Mouse (Mus musculus): Measurements from ENCODE around the gene Ccdc7a. TPM values are rescaled to one million over a fixed set of nuclear protein-coding genes. Genes with fewer than 3 reads are reported as not detected.
"Not testable (repeated sequence)": the region's sequence is repeated elsewhere in the genome, so short reads cannot be mapped to it uniquely, and the experiment has no call there.

Gene Ccdc7a
- not detected in 2 replicates for polyA plus RNA-seq (2015; fragmentation: Nextera tagmentation; extraction: Ambion mirVana)

- ATAC-seq (ENCODE audit: insufficient read depth, low FRiP score); H3K27me3 ChIP-seq (ENCODE audit: control insufficient read depth, insufficient read depth, low read length); H3K36me3 ChIP-seq (ENCODE audit: control insufficient read depth, insufficient read depth, low read length); H3K4me3 ChIP-seq (replicated peaks; ENCODE audit: low read length); H3K9ac ChIP-seq (ENCODE audit: low read length); H3K27ac ChIP-seq (ENCODE audit: low read length); H3K4me2 ChIP-seq (ENCODE audit: low read depth, low read length); H3K9me3 ChIP-seq (replicated peaks; ENCODE audit: control insufficient read depth, low read length); H3K4me1 ChIP-seq (ENCODE audit: control insufficient read depth, insufficient read depth, low read length): not testable (repeated sequence)
- 93% methylated on average over 2 of the region's 11 CpGs for WGBS
Observed at GRCm38 (mm10) chr8:129065417-129065816, at the start of gene Ccdc7a. TSS of gene Ccdc7a (minus strand) at chr8:129065517.

- H3K4me3 ChIP-seq (replicated peaks; ENCODE audit: low read length); H3K27ac ChIP-seq (ENCODE audit: low read length); ATAC-seq (ENCODE audit: insufficient read depth, low FRiP score); H3K4me1 ChIP-seq (ENCODE audit: control insufficient read depth, insufficient read depth, low read length); H3K9ac ChIP-seq (ENCODE audit: low read length); H3K27me3 ChIP-seq (ENCODE audit: control insufficient read depth, insufficient read depth, low read length); H3K4me2 ChIP-seq (ENCODE audit: low read depth, low read length); H3K36me3 ChIP-seq (ENCODE audit: control insufficient read depth, insufficient read depth, low read length); H3K9me3 ChIP-seq (replicated peaks; ENCODE audit: control insufficient read depth, low read length): not testable (repeated sequence)
- 57% methylated on average over 1 of the region's 10 CpGs for WGBS
Observed at GRCm38 (mm10) chr8:129066834-129067233, 1.5 kb upstream of the Ccdc7a start, which contains the start of gene Ccdc7b. TSS of gene Ccdc7b (plus strand) at chr8:129067134.

DNA sequence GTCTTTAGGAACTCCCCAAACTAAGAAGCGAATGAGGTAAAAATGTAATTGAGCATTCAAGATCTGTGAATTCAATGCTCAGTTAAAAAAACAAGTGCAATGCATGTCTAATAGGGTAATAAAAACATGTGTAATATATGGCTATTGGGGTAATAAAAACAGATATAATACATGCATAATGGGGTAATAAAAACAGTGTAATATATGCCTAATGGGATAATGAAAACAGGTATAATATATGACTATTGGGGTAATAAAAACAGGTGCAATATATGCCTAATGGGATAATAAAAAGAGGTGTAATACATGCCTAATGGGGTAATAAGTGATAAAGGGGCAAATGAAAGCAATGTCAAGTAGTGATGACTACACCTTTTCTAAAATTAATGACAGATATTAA is 73.9 kb downstream of the Ccdc7a start:
- 92% methylated on average over 1 of the region's 1 CpGs for WGBS
- H3K36me3 ChIP-seq (ENCODE audit: control insufficient read depth, insufficient read depth, low read length) = no peaks in the 10 kb centered on the region
- ATAC-seq (ENCODE audit: insufficient read depth, low FRiP score) = no peak
- H3K27me3 ChIP-seq (ENCODE audit: control insufficient read depth, insufficient read depth, low read length) = no peaks in the 10 kb centered on the region
- no peaks in the 10 kb centered on the region for H3K9me3 ChIP-seq (replicated peaks; ENCODE audit: control insufficient read depth, low read length)
- no peak overlapping the region for H3K4me3 ChIP-seq (replicated peaks; ENCODE audit: low read length)
- H3K9ac ChIP-seq (ENCODE audit: low read length) = no peak overlapping the region
- H3K4me1 ChIP-seq (ENCODE audit: control insufficient read depth, insufficient read depth, low read length) = no peaks in the 10 kb centered on the region
- H3K4me2 ChIP-seq (ENCODE audit: low read depth, low read length) = no peak overlapping the region
- H3K27ac ChIP-seq (ENCODE audit: low read length) = no peak overlapping the region

- H3K4me2 ChIP-seq (ENCODE audit: low read depth, low read length); H3K27me3 ChIP-seq (ENCODE audit: control insufficient read depth, insufficient read depth, low read length); H3K4me3 ChIP-seq (replicated peaks; ENCODE audit: low read length); H3K4me1 ChIP-seq (ENCODE audit: control insufficient read depth, insufficient read depth, low read length); H3K9ac ChIP-seq (ENCODE audit: low read length); H3K36me3 ChIP-seq (ENCODE audit: control insufficient read depth, insufficient read depth, low read length); H3K9me3 ChIP-seq (replicated peaks; ENCODE audit: control insufficient read depth, low read length); ATAC-seq (ENCODE audit: insufficient read depth, low FRiP score); H3K27ac ChIP-seq (ENCODE audit: low read length): not testable (repeated sequence)
- 80% methylated on average over 11 of the region's 11 CpGs for WGBS
Observed at GRCm38 (mm10) chr8:128948941-128949340, 116.4 kb downstream of the Ccdc7a start.

DNA sequence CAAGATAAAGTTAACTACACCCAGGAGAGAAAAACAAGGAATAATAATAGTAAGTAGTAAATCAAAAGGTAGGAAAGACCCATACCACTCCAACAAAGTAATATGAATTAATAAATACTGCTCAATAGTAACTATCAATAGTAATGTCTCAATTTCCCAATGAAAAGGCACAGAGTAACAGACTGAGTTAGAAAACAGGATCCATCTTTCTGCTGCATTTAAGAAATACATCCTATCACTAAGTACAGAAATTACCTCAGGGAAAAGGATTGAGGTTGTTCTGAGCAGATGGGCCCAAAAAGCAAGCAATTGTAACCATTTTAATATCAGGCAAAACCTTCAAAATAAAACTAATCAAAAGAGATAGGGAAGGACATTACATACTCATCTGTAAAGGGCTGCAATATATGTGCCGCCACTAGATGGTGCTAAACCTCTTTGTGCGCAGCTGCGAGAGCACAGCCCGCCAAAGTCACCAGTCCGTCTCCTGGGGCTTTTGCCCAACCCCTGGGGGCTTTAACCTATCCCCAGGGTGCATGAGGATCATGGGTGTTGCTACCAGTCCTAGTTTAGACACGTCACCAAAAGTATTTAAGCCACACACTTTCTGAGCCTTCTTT is 124.2 kb downstream of the Ccdc7a start:
- not testable (repeated sequence) for H3K9me3 ChIP-seq (replicated peaks; ENCODE audit: control insufficient read depth, low read length); H3K27me3 ChIP-seq (ENCODE audit: control insufficient read depth, insufficient read depth, low read length); H3K36me3 ChIP-seq (ENCODE audit: control insufficient read depth, insufficient read depth, low read length); H3K4me1 ChIP-seq (ENCODE audit: control insufficient read depth, insufficient read depth, low read length); H3K9ac ChIP-seq (ENCODE audit: low read length); H3K27ac ChIP-seq (ENCODE audit: low read length); ATAC-seq (ENCODE audit: insufficient read depth, low FRiP score)
- peak overlapping the region; percentile 35 for H3K4me2 ChIP-seq (ENCODE audit: low read depth, low read length)
- H3K4me3 ChIP-seq (replicated peaks; ENCODE audit: low read length) = 0 out of 2 replicates have a peak overlapping the region, but pooled peaks have one; percentile 5
- under 1% methylated on average over 6 of the region's 6 CpGs for WGBS

- Histone ChIP-seq H3K4me1 (ENCODE audit: control insufficient read depth, insufficient read depth, low read length) (no peaks in the 10 kb centered on the region), H3K27ac (ENCODE audit: low read length) (no peak overlapping the region), H3K27me3 (ENCODE audit: control insufficient read depth, insufficient read depth, low read length) (no peaks in the 10 kb centered on the region), H3K4me2 (ENCODE audit: low read depth, low read length) (no peak overlapping the region), H3K9me3 (replicated peaks; ENCODE audit: control insufficient read depth, low read length) (no peaks in the 10 kb centered on the region), H3K4me3 (replicated peaks; ENCODE audit: low read length) (no peak overlapping the region), H3K9ac (ENCODE audit: low read length) (no peak overlapping the region), H3K36me3 (ENCODE audit: control insufficient read depth, insufficient read depth, low read length) (no peaks in the 10 kb centered on the region)
- 64% methylated on average over 4 of the region's 4 CpGs for WGBS
- no peak for ATAC-seq (ENCODE audit: insufficient read depth, low FRiP score)
Observed at GRCm38 (mm10) chr8:128933446-128933845, 131.9 kb downstream of the Ccdc7a start.

DNA sequence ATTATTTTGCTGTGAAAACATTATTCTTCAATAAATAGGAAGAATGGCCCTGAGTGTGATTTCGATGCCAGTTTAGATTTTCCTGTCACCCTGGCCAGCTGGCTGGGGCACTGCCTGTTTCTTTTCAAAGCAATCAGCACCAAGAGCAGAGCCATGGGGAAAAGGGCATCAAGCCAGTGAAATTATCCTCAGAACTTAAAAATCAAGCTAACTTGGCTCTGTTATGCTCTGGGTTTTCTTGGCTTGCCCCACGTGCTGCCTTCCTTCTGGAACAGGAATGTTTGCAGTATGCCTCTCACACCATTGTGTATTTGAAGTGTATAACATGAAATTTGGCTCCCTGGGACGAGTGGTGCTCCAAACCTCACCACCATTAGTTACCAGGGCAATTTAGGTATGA is 182.6 kb downstream of the Ccdc7a start:
- Histone ChIP-seq H3K4me1 (ENCODE audit: control insufficient read depth, insufficient read depth, low read length) (no peaks in the 10 kb centered on the region), H3K9me3 (replicated peaks; ENCODE audit: control insufficient read depth, low read length) (no peaks in the 10 kb centered on the region), H3K27me3 (ENCODE audit: control insufficient read depth, insufficient read depth, low read length) (no peaks in the 10 kb centered on the region), H3K9ac (ENCODE audit: low read length) (no peak overlapping the region), H3K4me3 (replicated peaks; ENCODE audit: low read length) (no peak overlapping the region), H3K27ac (ENCODE audit: low read length) (no peak overlapping the region), H3K36me3 (ENCODE audit: control insufficient read depth, insufficient read depth, low read length) (no peaks in the 10 kb centered on the region), H3K4me2 (ENCODE audit: low read depth, low read length) (no peak overlapping the region)
- ATAC-seq (ENCODE audit: insufficient read depth, low FRiP score) = no peak
- 48% methylated on average over 3 of the region's 3 CpGs for WGBS

DNA sequence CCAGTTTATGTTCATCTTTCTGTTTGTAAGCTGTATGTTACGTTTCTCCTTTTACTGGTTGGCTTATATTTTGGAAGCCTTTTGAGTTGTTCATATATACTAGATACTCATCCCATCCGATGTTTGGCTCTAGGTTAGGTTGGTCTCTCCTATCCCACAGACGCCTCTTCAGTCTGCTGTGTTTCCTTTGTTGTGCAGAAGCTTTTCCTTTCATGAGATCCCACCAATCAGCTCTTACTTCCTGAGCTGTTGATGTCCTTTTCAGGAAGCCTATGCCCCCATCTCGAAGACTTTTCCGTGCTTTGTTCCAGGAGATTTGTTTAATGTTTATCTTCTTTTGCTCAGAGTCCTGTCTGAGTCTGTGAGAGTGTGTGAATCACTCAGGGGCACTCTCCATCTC is 221.6 kb downstream of the Ccdc7a start:
- Histone ChIP-seq H3K4me3 (replicated peaks; ENCODE audit: low read length) (no peak overlapping the region), H3K9ac (ENCODE audit: low read length) (no peak overlapping the region), H3K4me1 (ENCODE audit: control insufficient read depth, insufficient read depth, low read length) (no peaks in the 10 kb centered on the region), H3K27ac (ENCODE audit: low read length) (no peak overlapping the region), H3K9me3 (replicated peaks; ENCODE audit: control insufficient read depth, low read length) (no peaks in the 10 kb centered on the region), H3K36me3 (ENCODE audit: control insufficient read depth, insufficient read depth, low read length) (no peaks in the 10 kb centered on the region), H3K27me3 (ENCODE audit: control insufficient read depth, insufficient read depth, low read length) (no peaks in the 10 kb centered on the region), H3K4me2 (ENCODE audit: low read depth, low read length) (no peak overlapping the region)
- 45% methylated on average over 5 of the region's 5 CpGs for WGBS
- no peak for ATAC-seq (ENCODE audit: insufficient read depth, low FRiP score)

DNA sequence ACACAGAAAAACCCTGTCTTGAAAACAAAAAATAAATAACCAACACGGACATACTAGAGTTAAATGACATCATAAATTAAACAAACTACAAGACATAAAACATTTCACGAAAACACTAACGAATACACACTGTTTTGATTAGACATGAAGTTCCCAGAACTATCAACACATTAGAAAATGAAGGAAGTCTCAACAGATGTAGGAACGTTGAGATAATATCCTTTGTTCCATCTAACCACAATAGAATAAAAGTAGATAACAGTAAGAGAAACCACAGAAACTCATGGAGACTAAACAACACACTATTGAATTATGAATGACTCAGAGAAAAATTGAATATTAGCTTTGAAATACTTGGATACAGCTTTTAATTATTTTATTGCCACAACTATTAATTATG is 252.8 kb downstream of the Ccdc7a start:
- Histone ChIP-seq H3K4me1 (ENCODE audit: control insufficient read depth, insufficient read depth, low read length) (no peaks in the 10 kb centered on the region), H3K9ac (ENCODE audit: low read length) (no peak overlapping the region), H3K4me3 (replicated peaks; ENCODE audit: low read length) (no peak overlapping the region), H3K4me2 (ENCODE audit: low read depth, low read length) (no peak overlapping the region), H3K27ac (ENCODE audit: low read length) (no peak overlapping the region), H3K9me3 (replicated peaks; ENCODE audit: control insufficient read depth, low read length) (no peaks in the 10 kb centered on the region), H3K36me3 (ENCODE audit: control insufficient read depth, insufficient read depth, low read length) (no peaks in the 10 kb centered on the region), H3K27me3 (ENCODE audit: control insufficient read depth, insufficient read depth, low read length) (no peaks in the 10 kb centered on the region)
- 66% methylated on average over 4 of the region's 4 CpGs for whole genome bisulfite sequencing
- ATAC-seq (ENCODE audit: insufficient read depth, low FRiP score) = no peak

Data from stomach, embryonic 16.5 days (tissue).